28 mouse cellular contexts compared by ENCODE assay signal in the genomic region with DNA sequence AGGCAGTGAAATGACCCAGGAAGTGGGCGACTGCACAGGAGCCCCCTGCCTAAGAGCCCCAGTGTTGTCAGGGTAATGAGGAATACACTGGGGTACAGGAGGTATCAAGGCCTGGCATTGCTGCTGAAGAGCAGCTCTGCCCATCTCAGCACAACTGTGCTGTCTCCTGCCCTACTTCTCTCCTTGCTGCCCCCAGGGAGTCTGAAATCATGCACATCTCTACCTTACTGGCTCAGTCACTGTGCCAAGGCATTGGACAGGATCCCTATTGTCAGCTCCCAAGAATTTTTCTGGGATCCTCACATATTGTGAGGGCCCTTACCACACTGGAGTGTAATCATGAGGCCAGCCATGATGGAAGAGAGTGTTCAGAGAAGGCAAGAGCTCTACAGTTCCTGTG.
DNase-seq lines count a peak whose midpoint lies in the region; ATAC-seq and TF ChIP-seq lines count a peak whose summit lies in the region.
"Had no signal": no experiment of that assay in that cellular context is flagged by ENCODE, and none has a peak within 500 bp of the region (broad histone marks: within the 10 kb centered on the region; RNA-seq: fewer than 3 reads in every experiment).

No protein-coding gene starts in this region.

- H3K4me3 ChIP-seq in cerebellum, adult 2 months (replicated peaks; ENCODE audit: insufficient read depth, low read depth, low read length) = no peak overlapping the region
- no peak overlapping the region for H3K4me3 ChIP-seq in left cerebral cortex, adult 2 months
- H3K4me3 ChIP-seq in cortical plate, adult 2 months (ENCODE audit: insufficient read depth, low read length) = no peak overlapping the region
- no peak overlapping the region for H3K4me3 ChIP-seq in lung, postnatal 0 days (ENCODE audit: low read depth, low read length)
- H3K4me3 ChIP-seq: embryonic facial prominence, embryonic 10.5 days; embryonic facial prominence, embryonic 15.5 days; forebrain, embryonic 13.5 days; gastrocnemius, adult 2 months; liver, embryonic 12.5 days; megakaryocyte, embryonic 14.5 days; midbrain, embryonic 13.5 days; myocyte; neural tube, embryonic 12.5 days had no signal

- H3K4me2 ChIP-seq in lung, postnatal 0 days (replicated peaks; ENCODE audit: low read depth, low read length) = no peak overlapping the region
- H3K4me2 ChIP-seq: embryonic facial prominence, embryonic 15.5 days; forebrain, embryonic 13.5 days; heart, embryonic 11.5 days; hindbrain, embryonic 14.5 days; liver, embryonic 12.5 days; midbrain, embryonic 13.5 days; neural tube, embryonic 12.5 days had no signal

- H3K9ac ChIP-seq in lung, postnatal 0 days (replicated peaks; ENCODE audit: low read depth) = no peak overlapping the region
- H3K9ac ChIP-seq: embryonic facial prominence, embryonic 15.5 days; forebrain, embryonic 13.5 days; hindbrain, embryonic 14.5 days; liver, embryonic 12.5 days; liver, postnatal 0 days; midbrain, embryonic 13.5 days; neural tube, embryonic 12.5 days had no signal

- WGBS in cerebellum, adult 2 months = 84% methylated on average over 1 of the region's 1 CpGs
- 57% methylated on average over 1 of the region's 1 CpGs for WGBS in lung, postnatal 0 days

- ATAC-seq in lung, postnatal 0 days = no peak
- ATAC-seq: activated CD4-positive, CD25-positive, alpha-beta regulatory T cell, adult 4 months; forebrain, embryonic 13.5 days; inflammation-experienced regulatory T-cells, adult 6 months; liver, embryonic 12.5 days; liver, postnatal 0 days had no signal

- H3K27ac ChIP-seq in cerebellum, adult 2 months (ENCODE audit: insufficient read depth, low read length) = no peak overlapping the region
- H3K27ac ChIP-seq in left cerebral cortex, adult 2 months = peak overlapping the region; percentile 76
- 0 out of 2 replicates have a peak overlapping the region, but pooled peaks have one; percentile 21 for H3K27ac ChIP-seq in cortical plate, adult 2 months (ENCODE audit: insufficient read depth, low read length)
- H3K27ac ChIP-seq in lung, postnatal 0 days (ENCODE audit: low read length) = no peak overlapping the region
- H3K27ac ChIP-seq: embryonic facial prominence, embryonic 10.5 days; embryonic facial prominence, embryonic 15.5 days; forebrain, embryonic 13.5 days; liver, embryonic 12.5 days; neural tube, embryonic 12.5 days had no signal

- peak; percentile 13 to 51 for DNase-seq in adrenal gland, adult (ENCODE audit: inconsistent age in 2 of 2, low spot score in 1 of 2)
- DNase-seq in adrenal gland, postnatal 10 days = no peak
- DNase-seq in cerebellum, adult 2 months = peak; percentile 37 to 60
- DNase-seq in cerebellum, postnatal 14 days = no peak
- no peak for DNase-seq in left cerebral cortex, adult 2 months (ENCODE audit: extremely low spot score in 1 of 2, low spot score in 2 of 2)
- no peak for DNase-seq in left cerebral cortex, adult 9 months (ENCODE audit: low spot score in 2 of 2)
- DNase-seq in lung, postnatal 0 days (ENCODE audit: low spot score) = no peak
- DNase-seq: adrenal gland, postnatal 25 days; gastrocnemius, postnatal 36 days; kidney, adult 11 months; kidney, postnatal 14 days; liver, postnatal 0 days; spleen, adult 18-20 months; thymus, postnatal 14 days had no signal

- no peak for TF ChIP-seq POLR2A in cerebellum, adult 2 months (IDR thresholded peaks at IDR 0.05; ENCODE audit: borderline replicate concordance, insufficient read depth, low read length)
- TF ChIP-seq POLR2A in cortical plate, adult 2 months (IDR thresholded peaks at IDR 0.05; ENCODE audit: extremely low read depth, insufficient read depth, low read length) = no peak

- H3K4me1 ChIP-seq in cerebellum, adult 2 months (ENCODE audit: control insufficient read depth, insufficient read depth, low read length) = peaks cover 20% of the 10 kb centered on the region
- peaks cover 9% of the 10 kb centered on the region for H3K4me1 ChIP-seq in cortical plate, adult 2 months (ENCODE audit: control insufficient read depth, insufficient read depth, low read length)
- H3K4me1 ChIP-seq in lung, postnatal 0 days (ENCODE audit: insufficient read depth, low read depth, low read length) = no peaks in the 10 kb centered on the region
- H3K4me1 ChIP-seq: embryonic facial prominence, embryonic 10.5 days; embryonic facial prominence, embryonic 15.5 days; forebrain, embryonic 13.5 days; liver, embryonic 12.5 days; megakaryocyte, embryonic 14.5 days; neural tube, embryonic 12.5 days had no signal

- no peaks in the 10 kb centered on the region for H3K27me3 ChIP-seq in cerebellum, adult 2 months (ENCODE audit: control insufficient read depth, insufficient read depth, low read length)
- no peaks in the 10 kb centered on the region for H3K27me3 ChIP-seq in lung, postnatal 0 days (replicated peaks; ENCODE audit: insufficient read depth, low read length)
- H3K27me3 ChIP-seq: embryonic facial prominence, embryonic 15.5 days; forebrain, embryonic 13.5 days; liver, embryonic 12.5 days; midbrain, embryonic 13.5 days; neural tube, embryonic 12.5 days had no signal

- TF ChIP-seq CTCF in cerebellum, adult 2 months (IDR thresholded peaks at IDR 0.05; ENCODE audit: borderline replicate concordance, insufficient read depth, low read depth, low read length) = no peak
- no peak for TF ChIP-seq CTCF in left cerebral cortex, adult 2 months (IDR thresholded peaks at IDR 0.05)
- TF ChIP-seq CTCF in cortical plate, adult 2 months (IDR thresholded peaks at IDR 0.05; ENCODE audit: extremely low read depth, insufficient read depth, low read length) = no peak
- no peak for TF ChIP-seq CTCF in lung, postnatal 0 days (IDR thresholded peaks at IDR 0.05)

- H3K36me3 ChIP-seq in lung, postnatal 0 days (ENCODE audit: insufficient read depth, low read length) = no peaks in the 10 kb centered on the region
- H3K36me3 ChIP-seq: embryonic facial prominence, embryonic 10.5 days; embryonic facial prominence, embryonic 15.5 days; liver, embryonic 12.5 days; neural tube, embryonic 12.5 days had no signal

- no peaks in the 10 kb centered on the region for H3K9me3 ChIP-seq in lung, postnatal 0 days (ENCODE audit: low read length)
- H3K9me3 ChIP-seq: embryonic facial prominence, embryonic 15.5 days; liver, embryonic 12.5 days had no signal

- intact Hi-C loops in left cerebral cortex, adult 2 months (cut with DNase I) = loop anchor here (2.0 kb wide), 1 partner anchor 55 kb away; no protein-coding TSS in a partner anchor

- TF ChIP-seq EP300 in lung, postnatal 0 days (IDR thresholded peaks at IDR 0.05) = no peak

Comparison
In these comparisons a context has a peak if more than half of its experiments do, and no peak if none do; other contexts are left out.
1. DNase-seq: peak in adrenal gland, adult (2 of 2) and cerebellum, adult 2 months (2 of 2); none in adrenal gland, postnatal 10 days (single experiment), cerebellum, postnatal 14 days (0 of 2), left cerebral cortex, adult 2 months (0 of 2), left cerebral cortex, adult 9 months (0 of 2) and lung, postnatal 0 days (single experiment).
2. H3K27ac ChIP-seq: peak in left cerebral cortex, adult 2 months (single experiment) and cortical plate, adult 2 months (single experiment); none in cerebellum, adult 2 months (single experiment) and lung, postnatal 0 days (single experiment).